Mouse (Mus musculus) erythroblast, embryonic 14.5 days (primary cell): ENCODE data around the gene Slc16a9. TPM values are rescaled to one million over a fixed set of nuclear protein-coding genes. Genes with fewer than 3 reads are reported as not detected.

Experiments
- H3K27me3 ChIP-seq: 2 replicates; pipeline ENCODE4 v1.6.1; 2012; ENCODE audit warnings: inconsistent platforms; ENCODE audit not compliant: control insufficient read depth
- H3K36me3 ChIP-seq: 2 replicates; pipeline ENCODE4 v1.6.1; 2012; ENCODE audit warnings: mild to moderate bottlenecking, inconsistent platforms; ENCODE audit not compliant: control insufficient read depth
- H3K4me1 ChIP-seq: 2 replicates; pipeline ENCODE4 v1.6.1; 2012; ENCODE audit warnings: inconsistent platforms; ENCODE audit not compliant: control insufficient read depth
- H3K4me3 ChIP-seq: replicated peaks from 2 replicates; pipeline ENCODE3; 2012; ENCODE audit warnings: moderate library complexity, mild to moderate bottlenecking, inconsistent platforms
- H3K9me3 ChIP-seq: 2 replicates; pipeline ENCODE4 v1.6.1; 2012; ENCODE audit warnings: low read length, inconsistent platforms, mixed read lengths; ENCODE audit not compliant: control insufficient read depth
- GATA1 ChIP-seq: IDR thresholded peaks from 2 replicates; pipeline ENCODE4 v1.6.1; 2012; ENCODE audit warnings: low read length, inconsistent platforms, mixed read lengths
- TAL1 ChIP-seq: IDR thresholded peaks from 3 replicates; pipeline ENCODE4 v1.6.1; 2012; ENCODE audit warnings: low read length, inconsistent platforms, mixed read lengths
- polyA plus RNA-seq: library from polyadenylated mRNA; stranded (reverse); fragments of >175 nt; gene quantifications from 2 replicates; pipeline ENCODE4 v1.2.3, GENCODE M21; 2012

Gene Slc16a9
- polyA plus RNA-seq, 1 experiment: not detected

DNA sequence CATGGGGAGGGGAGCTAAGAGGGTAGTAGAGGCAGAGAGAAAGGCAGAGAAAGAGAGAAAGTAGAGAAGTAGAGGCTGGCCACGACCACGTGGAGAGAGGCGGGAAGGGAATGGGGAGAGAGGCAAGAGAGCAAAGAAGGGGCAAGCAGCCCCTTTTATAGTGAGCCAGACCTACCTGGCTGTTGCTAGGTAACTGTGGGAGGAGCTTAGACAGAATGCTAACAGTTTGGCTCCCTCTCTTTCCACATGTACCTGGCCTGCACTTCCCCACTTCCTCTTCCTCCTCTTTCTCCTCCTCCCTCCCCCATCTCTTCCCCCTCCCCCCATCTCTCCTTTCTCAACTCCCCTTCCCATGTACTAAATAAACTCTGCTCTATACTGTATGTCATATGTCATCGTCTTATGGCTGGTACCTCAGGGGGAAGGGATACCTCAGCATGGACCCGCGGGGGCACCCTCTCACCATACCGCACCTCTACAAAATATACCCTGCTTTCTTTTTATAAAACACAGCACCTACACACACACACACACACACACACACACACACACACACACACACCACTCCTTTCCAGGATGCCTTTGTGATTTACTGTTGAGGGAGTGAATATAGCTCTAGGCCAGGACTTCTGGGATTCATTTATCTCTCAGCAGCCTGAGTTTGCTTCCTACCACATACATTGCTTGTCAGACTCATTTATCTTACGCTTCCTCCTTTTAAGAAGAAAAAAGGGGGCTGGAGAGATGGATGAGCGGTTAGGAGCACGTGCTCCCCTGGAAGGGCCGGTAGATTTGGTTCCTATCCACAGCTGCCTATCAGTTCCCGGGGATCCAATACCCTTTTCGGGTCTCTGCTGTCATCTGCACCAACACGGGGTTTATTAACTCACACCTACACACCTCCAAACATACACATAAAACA is 43.8 kb downstream of the Slc16a9 start:
- no peaks in the 10 kb centered on the region for H3K27me3 ChIP-seq
- H3K4me3 ChIP-seq: no peak overlapping the region
- no peaks in the 10 kb centered on the region for H3K9me3 ChIP-seq
- no peaks in the 10 kb centered on the region for H3K36me3 ChIP-seq
- peaks cover 3% of the 10 kb centered on the region; the same call in 1 of the 2 replicates for H3K4me1 ChIP-seq
- TF ChIP-seq GATA1: no peak
- no peak for TF ChIP-seq TAL1

- no peaks in the 10 kb centered on the region for H3K36me3 ChIP-seq
- no peaks in the 10 kb centered on the region for H3K27me3 ChIP-seq
- peaks cover 3% of the 10 kb centered on the region; the same call in 1 of the 2 replicates for H3K4me1 ChIP-seq
- no peak overlapping the region for H3K4me3 ChIP-seq
- TF ChIP-seq TAL1 (no peak), GATA1 (no peak)
- H3K9me3 ChIP-seq: no peaks in the 10 kb centered on the region
Observed at GRCm38 (mm10) chr10:70292014-70292413, 47.1 kb downstream of the Slc16a9 start.

GRCm38 (mm10) chr10:70294094-70294493 is 49.2 kb downstream of the Slc16a9 start:
- Histone ChIP-seq H3K9me3 (no peaks in the 10 kb centered on the region), H3K27me3 (no peaks in the 10 kb centered on the region), H3K4me3 (no peak overlapping the region), H3K4me1 (no peaks in the 10 kb centered on the region), H3K36me3 (no peaks in the 10 kb centered on the region)
- TF ChIP-seq GATA1 (no peak), TAL1 (no peak)

- TF ChIP-seq TAL1 (no peak), GATA1 (no peak)
- Histone ChIP-seq H3K4me1 (no peaks in the 10 kb centered on the region), H3K27me3 (no peaks in the 10 kb centered on the region), H3K36me3 (no peaks in the 10 kb centered on the region), H3K4me3 (no peak overlapping the region), H3K9me3 (no peaks in the 10 kb centered on the region)
Observed at GRCm38 (mm10) chr10:70296531-70297366, 51.8 kb downstream of the Slc16a9 start.

- no peaks in the 10 kb centered on the region for H3K36me3 ChIP-seq
- no peak overlapping the region for H3K4me3 ChIP-seq
- TF ChIP-seq GATA1 (no peak), TAL1 (no peak)
- H3K9me3 ChIP-seq: no peaks in the 10 kb centered on the region
- H3K4me1 ChIP-seq: no peaks in the 10 kb centered on the region
- no peaks in the 10 kb centered on the region for H3K27me3 ChIP-seq
Observed at GRCm38 (mm10) chr10:70299118-70299517, 54.2 kb downstream of the Slc16a9 start.

- Histone ChIP-seq H3K27me3 (no peaks in the 10 kb centered on the region), H3K36me3 (no peaks in the 10 kb centered on the region), H3K4me3 (no peak overlapping the region), H3K9me3 (no peaks in the 10 kb centered on the region), H3K4me1 (no peaks in the 10 kb centered on the region)
- TF ChIP-seq TAL1: no peak
- TF ChIP-seq GATA1: no peak
Observed at GRCm38 (mm10) chr10:70299653-70300052, 54.8 kb downstream of the Slc16a9 start.

- H3K4me3 ChIP-seq: no peak overlapping the region
- TF ChIP-seq GATA1 (no peak), TAL1 (no peak)
- no peaks in the 10 kb centered on the region for H3K9me3 ChIP-seq
- no peaks in the 10 kb centered on the region for H3K4me1 ChIP-seq
- H3K36me3 ChIP-seq: no peaks in the 10 kb centered on the region
- H3K27me3 ChIP-seq: no peaks in the 10 kb centered on the region
Observed at GRCm38 (mm10) chr10:70301190-70301589, 56.3 kb downstream of the Slc16a9 start.

- Histone ChIP-seq H3K4me1 (no peaks in the 10 kb centered on the region), H3K9me3 (no peaks in the 10 kb centered on the region), H3K36me3 (no peaks in the 10 kb centered on the region), H3K4me3 (no peak overlapping the region), H3K27me3 (no peaks in the 10 kb centered on the region)
- no peak for TF ChIP-seq TAL1
- no peak for TF ChIP-seq GATA1
Observed at GRCm38 (mm10) chr10:70303203-70303602, 58.3 kb downstream of the Slc16a9 start.

GRCm38 (mm10) chr10:70305683-70306082 is 60.8 kb downstream of the Slc16a9 start:
- H3K27me3 ChIP-seq: no peaks in the 10 kb centered on the region
- peaks cover 5% of the 10 kb centered on the region for H3K9me3 ChIP-seq
- H3K4me1 ChIP-seq: no peaks in the 10 kb centered on the region
- TF ChIP-seq GATA1: no peak
- TF ChIP-seq TAL1: no peak
- no peak overlapping the region for H3K4me3 ChIP-seq
- no peaks in the 10 kb centered on the region for H3K36me3 ChIP-seq
